Mouse (Mus musculus): ENCODE measurements at regions not wholly inside any gene's neighbourhood (a gene's known extent, or its start where the extent isn't known, plus 50 kb on each side); places are given as distances from the start of the nearest gene placed in this dataset.

DNA sequence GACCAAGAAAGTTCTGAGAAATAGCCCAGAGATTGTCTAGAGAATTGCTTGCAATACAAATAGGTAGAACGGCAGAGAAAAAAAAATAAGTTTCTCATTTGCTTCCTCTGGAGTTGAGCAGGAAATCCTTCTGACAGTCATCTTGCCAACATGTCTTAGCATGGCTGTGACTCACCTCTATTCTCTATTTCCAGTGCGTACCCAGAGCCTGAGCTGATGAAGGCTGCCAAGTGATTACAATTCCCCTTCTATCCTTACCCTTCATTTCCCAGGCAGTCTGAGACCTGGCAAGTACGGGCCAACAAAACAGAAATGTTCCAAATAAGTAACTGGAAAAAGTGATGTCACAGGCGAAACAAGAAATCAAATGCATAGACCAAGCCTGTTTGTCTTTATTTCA is 113.0 kb downstream of the Tnfsf18 start:
- H3K4me3 ChIP-seq (replicated peaks; ENCODE audit: low read length): no peak overlapping the region
- no peaks in the 10 kb centered on the region for H3K27me3 ChIP-seq (ENCODE audit: insufficient read depth, low read length)
- no peaks in the 10 kb centered on the region for H3K36me3 ChIP-seq (ENCODE audit: insufficient read depth, low read length)
- no peak for TF ChIP-seq NANOG (IDR thresholded peaks at IDR 0.05; ENCODE audit: borderline replicate concordance, low read length)
- TF ChIP-seq POU5F1 (IDR thresholded peaks at IDR 0.05; ENCODE audit: borderline replicate concordance, low read length): no peak
- TF ChIP-seq CTCF (conservative IDR thresholded peaks at IDR 0.05; ENCODE audit: low read length): no peak
- peaks cover 4% of the 10 kb centered on the region; the same call in 1 of the 2 replicates for H3K9me3 ChIP-seq (ENCODE audit: low read length)
- H3K4me1 ChIP-seq (replicated peaks; ENCODE audit: low read depth, low read length): no peaks in the 10 kb centered on the region

- Histone ChIP-seq H3K4me1 (replicated peaks; ENCODE audit: low read depth, low read length) (no peaks in the 10 kb centered on the region), H3K4me3 (replicated peaks; ENCODE audit: low read length) (no peak overlapping the region), H3K36me3 (ENCODE audit: insufficient read depth, low read length) (no peaks in the 10 kb centered on the region), H3K9me3 (ENCODE audit: low read length) (no peaks in the 10 kb centered on the region), H3K27me3 (ENCODE audit: insufficient read depth, low read length) (no peaks in the 10 kb centered on the region)
- no peak for TF ChIP-seq POU5F1 (IDR thresholded peaks at IDR 0.05; ENCODE audit: borderline replicate concordance, low read length)
- no peak for TF ChIP-seq NANOG (IDR thresholded peaks at IDR 0.05; ENCODE audit: borderline replicate concordance, low read length)
- TF ChIP-seq CTCF (conservative IDR thresholded peaks at IDR 0.05; ENCODE audit: low read length): no peak
Observed at GRCm38 (mm10) chr1:161602150-161602549, 107.7 kb downstream of the Tnfsf18 start.

DNA sequence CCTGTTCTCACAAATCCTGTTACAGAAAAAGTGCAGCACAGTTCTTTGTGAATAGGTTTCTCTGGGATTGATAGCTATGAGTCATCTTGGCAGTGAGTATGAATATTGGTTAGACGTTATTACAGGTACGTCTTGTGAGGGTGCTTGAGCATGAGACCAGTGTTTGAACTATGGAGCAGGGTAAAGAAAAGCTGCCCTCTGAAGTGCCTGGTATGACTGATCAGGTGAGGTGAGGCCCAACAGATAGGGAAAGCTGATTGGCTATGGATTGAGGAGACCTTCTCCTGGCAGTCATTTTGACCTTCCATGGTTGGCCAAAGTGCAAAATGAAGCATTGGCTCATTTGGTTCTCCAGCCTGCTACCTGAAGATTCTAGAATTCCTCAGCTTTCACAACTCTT is 106.7 kb downstream of the Tnfsf18 start:
- no peaks in the 10 kb centered on the region for H3K27me3 ChIP-seq (ENCODE audit: insufficient read depth, low read length)
- no peaks in the 10 kb centered on the region for H3K36me3 ChIP-seq (ENCODE audit: insufficient read depth, low read length)
- TF ChIP-seq CTCF (conservative IDR thresholded peaks at IDR 0.05; ENCODE audit: low read length) (no peak), NANOG (IDR thresholded peaks at IDR 0.05; ENCODE audit: borderline replicate concordance, low read length) (no peak), POU5F1 (IDR thresholded peaks at IDR 0.05; ENCODE audit: borderline replicate concordance, low read length) (no peak)
- H3K4me3 ChIP-seq (replicated peaks; ENCODE audit: low read length): no peak overlapping the region
- no peaks in the 10 kb centered on the region for H3K4me1 ChIP-seq (replicated peaks; ENCODE audit: low read depth, low read length)
- H3K9me3 ChIP-seq (ENCODE audit: low read length): no peaks in the 10 kb centered on the region

GRCm38 (mm10) chr1:161598167-161598566 is 103.7 kb downstream of the Tnfsf18 start:
- Histone ChIP-seq H3K36me3 (ENCODE audit: insufficient read depth, low read length) (no peaks in the 10 kb centered on the region), H3K4me1 (replicated peaks; ENCODE audit: low read depth, low read length) (no peaks in the 10 kb centered on the region), H3K27me3 (ENCODE audit: insufficient read depth, low read length) (no peaks in the 10 kb centered on the region), H3K9me3 (ENCODE audit: low read length) (no peaks in the 10 kb centered on the region), H3K4me3 (replicated peaks; ENCODE audit: low read length) (no peak overlapping the region)
- no peak for TF ChIP-seq POU5F1 (IDR thresholded peaks at IDR 0.05; ENCODE audit: borderline replicate concordance, low read length)
- TF ChIP-seq CTCF (conservative IDR thresholded peaks at IDR 0.05; ENCODE audit: low read length): no peak
- no peak for TF ChIP-seq NANOG (IDR thresholded peaks at IDR 0.05; ENCODE audit: borderline replicate concordance, low read length)

GRCm38 (mm10) chr1:161576530-161576929 is 82.1 kb downstream of the Tnfsf18 start:
- Histone ChIP-seq H3K36me3 (ENCODE audit: insufficient read depth, low read length) (no peaks in the 10 kb centered on the region), H3K9me3 (ENCODE audit: low read length) (no peaks in the 10 kb centered on the region), H3K27me3 (ENCODE audit: insufficient read depth, low read length) (no peaks in the 10 kb centered on the region), H3K4me3 (replicated peaks; ENCODE audit: low read length) (no peak overlapping the region), H3K4me1 (replicated peaks; ENCODE audit: low read depth, low read length) (no peaks in the 10 kb centered on the region)
- no peak for TF ChIP-seq NANOG (IDR thresholded peaks at IDR 0.05; ENCODE audit: borderline replicate concordance, low read length)
- no peak for TF ChIP-seq CTCF (conservative IDR thresholded peaks at IDR 0.05; ENCODE audit: low read length)
- no peak for TF ChIP-seq POU5F1 (IDR thresholded peaks at IDR 0.05; ENCODE audit: borderline replicate concordance, low read length)

DNA sequence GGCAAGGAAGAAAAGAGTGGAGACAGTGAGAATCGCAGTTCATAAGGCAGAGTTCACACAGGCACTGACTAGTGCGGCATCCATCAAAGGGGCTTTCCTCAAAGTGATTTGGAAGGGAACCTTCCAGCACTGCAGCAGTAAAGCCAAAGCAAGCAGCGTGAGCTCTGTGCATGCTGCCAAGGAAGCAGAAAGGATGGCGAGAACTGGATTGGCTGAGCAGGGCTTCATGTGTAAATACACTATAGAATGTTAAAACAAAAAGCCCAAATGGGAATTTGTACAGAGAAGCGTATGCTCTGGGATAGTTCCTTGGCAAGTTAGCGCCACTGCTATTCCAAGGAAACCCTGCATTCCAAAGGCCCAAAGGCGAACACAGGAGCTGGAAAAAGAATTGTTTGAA is 81.5 kb downstream of the Tnfsf18 start:
- H3K9me3 ChIP-seq (ENCODE audit: low read length): no peaks in the 10 kb centered on the region
- H3K4me1 ChIP-seq (replicated peaks; ENCODE audit: low read depth, low read length): no peaks in the 10 kb centered on the region
- no peak for TF ChIP-seq NANOG (IDR thresholded peaks at IDR 0.05; ENCODE audit: borderline replicate concordance, low read length)
- H3K36me3 ChIP-seq (ENCODE audit: insufficient read depth, low read length): no peaks in the 10 kb centered on the region
- no peaks in the 10 kb centered on the region for H3K27me3 ChIP-seq (ENCODE audit: insufficient read depth, low read length)
- no peak overlapping the region for H3K4me3 ChIP-seq (replicated peaks; ENCODE audit: low read length)

DNA sequence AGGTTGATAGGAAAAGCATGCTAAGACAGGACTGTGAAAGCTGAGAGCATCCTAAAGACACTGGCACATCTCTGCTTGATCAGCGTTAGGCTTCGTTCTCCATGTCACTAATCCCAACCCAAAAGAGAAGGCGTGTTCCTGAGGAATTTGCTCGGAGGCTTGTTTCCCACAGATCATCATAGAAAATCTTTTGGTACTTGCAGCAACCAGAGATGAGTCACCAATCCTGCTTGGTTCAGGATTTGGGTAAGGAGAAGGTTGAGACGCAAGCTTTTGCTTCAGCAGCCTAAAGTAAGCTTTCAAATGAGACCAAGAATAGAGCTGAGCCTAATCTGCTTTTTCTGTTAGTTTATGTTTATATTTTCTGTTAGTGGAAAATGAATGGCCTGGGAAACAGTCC is 80.7 kb downstream of the Tnfsf18 start:
- Histone ChIP-seq H3K9me3 (ENCODE audit: low read length) (no peaks in the 10 kb centered on the region), H3K4me3 (replicated peaks; ENCODE audit: low read length) (no peak overlapping the region), H3K27me3 (ENCODE audit: insufficient read depth, low read length) (no peaks in the 10 kb centered on the region), H3K36me3 (ENCODE audit: insufficient read depth, low read length) (no peaks in the 10 kb centered on the region), H3K4me1 (replicated peaks; ENCODE audit: low read depth, low read length) (no peaks in the 10 kb centered on the region)
- TF ChIP-seq POU5F1 (IDR thresholded peaks at IDR 0.05; ENCODE audit: borderline replicate concordance, low read length): no peak
- no peak for TF ChIP-seq CTCF (conservative IDR thresholded peaks at IDR 0.05; ENCODE audit: low read length)
- TF ChIP-seq NANOG (IDR thresholded peaks at IDR 0.05; ENCODE audit: borderline replicate concordance, low read length): no peak

- Histone ChIP-seq H3K4me3 (replicated peaks; ENCODE audit: low read length) (no peak overlapping the region), H3K4me1 (replicated peaks; ENCODE audit: low read depth, low read length) (no peaks in the 10 kb centered on the region), H3K36me3 (ENCODE audit: insufficient read depth, low read length) (no peaks in the 10 kb centered on the region), H3K27me3 (ENCODE audit: insufficient read depth, low read length) (no peaks in the 10 kb centered on the region), H3K9me3 (ENCODE audit: low read length) (no peaks in the 10 kb centered on the region)
- TF ChIP-seq NANOG (IDR thresholded peaks at IDR 0.05; ENCODE audit: borderline replicate concordance, low read length) (no peak), CTCF (conservative IDR thresholded peaks at IDR 0.05; ENCODE audit: low read length) (no peak), POU5F1 (IDR thresholded peaks at IDR 0.05; ENCODE audit: borderline replicate concordance, low read length) (no peak)
Observed at GRCm38 (mm10) chr1:161570762-161571161, 76.3 kb downstream of the Tnfsf18 start.

DNA sequence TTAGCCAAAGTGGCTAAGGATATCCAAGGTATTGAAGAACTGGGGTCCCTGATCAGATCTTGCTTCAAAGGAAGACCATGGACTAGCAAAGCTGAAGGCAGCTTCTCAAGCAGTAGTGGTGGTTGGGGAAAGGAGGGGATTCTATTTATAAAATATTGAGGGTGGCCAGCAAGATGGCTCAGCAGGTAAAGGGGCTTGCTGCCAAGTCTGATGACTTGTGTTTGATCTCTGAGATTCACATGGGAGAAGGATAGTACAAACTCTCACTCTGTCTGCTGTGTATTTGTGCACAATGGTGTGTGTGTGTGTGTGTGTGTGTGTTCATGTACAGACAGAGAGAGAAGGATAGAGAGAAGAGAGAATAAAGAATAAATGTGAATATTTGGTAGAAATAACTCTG is 73.4 kb downstream of the Tnfsf18 start:
- no peaks in the 10 kb centered on the region for H3K36me3 ChIP-seq (ENCODE audit: insufficient read depth, low read length)
- H3K9me3 ChIP-seq (ENCODE audit: low read length): no peaks in the 10 kb centered on the region
- H3K4me3 ChIP-seq (replicated peaks; ENCODE audit: low read length): no peak overlapping the region
- no peak for TF ChIP-seq NANOG (IDR thresholded peaks at IDR 0.05; ENCODE audit: borderline replicate concordance, low read length)
- no peak for TF ChIP-seq POU5F1 (IDR thresholded peaks at IDR 0.05; ENCODE audit: borderline replicate concordance, low read length)
- TF ChIP-seq CTCF (conservative IDR thresholded peaks at IDR 0.05; ENCODE audit: low read length): no peak
- H3K4me1 ChIP-seq (replicated peaks; ENCODE audit: low read depth, low read length): no peaks in the 10 kb centered on the region
- H3K27me3 ChIP-seq (ENCODE audit: insufficient read depth, low read length): no peaks in the 10 kb centered on the region

All from E14TG2a.4 (cell line).